Mouse (Mus musculus): ENCODE data around the gene Nap1l4. TPM values are rescaled to one million over a fixed set of nuclear protein-coding genes. Genes with fewer than 3 reads are reported as not detected.
A peak's percentile ranks its signal among the peaks of the same experiment; 100 is the strongest.
"Not testable (repeated sequence)": the region's sequence is repeated elsewhere in the genome, so short reads cannot be mapped to it uniquely, and the experiment has no call there.

The Nap1l4 gene
- polyA plus RNA-seq, 1 experiment = 5.7 TPM

DNA sequence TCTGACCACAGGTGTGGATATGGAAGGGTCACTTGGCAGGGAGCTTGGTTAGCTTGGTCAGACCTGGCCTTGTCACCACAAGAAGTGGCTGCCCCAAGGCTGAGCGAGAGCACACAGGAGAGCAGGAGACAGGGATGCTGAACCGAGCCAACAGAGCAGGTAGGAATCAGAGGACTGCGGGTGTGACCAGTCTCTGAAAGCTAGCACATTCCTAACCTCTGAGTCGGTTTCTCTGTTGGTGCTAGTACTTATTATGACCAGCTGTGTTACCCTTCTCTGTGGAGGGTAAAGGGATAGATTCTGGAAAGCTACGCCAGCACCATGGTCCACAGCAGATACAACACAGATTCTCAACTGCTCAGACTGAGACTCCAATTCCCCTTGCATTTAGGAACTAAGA is 14.9 kb upstream of the Nap1l4 start:
- Histone ChIP-seq H3K36me3 (ENCODE audit: control insufficient read depth) (peaks cover 100% of the 10 kb centered on the region), H3K4me3 (replicated peaks) (no peak overlapping the region), H3K4me1 (ENCODE audit: control insufficient read depth) (peaks cover 44% of the 10 kb centered on the region), H3K9me3 (ENCODE audit: control insufficient read depth, low read length) (no peaks in the 10 kb centered on the region), H3K27me3 (ENCODE audit: control insufficient read depth) (no peaks in the 10 kb centered on the region)
- TF ChIP-seq TAL1 (IDR thresholded peaks at IDR 0.05; ENCODE audit: low read length) (no peak), GATA1 (IDR thresholded peaks at IDR 0.05; ENCODE audit: low read length) (no peak)

DNA sequence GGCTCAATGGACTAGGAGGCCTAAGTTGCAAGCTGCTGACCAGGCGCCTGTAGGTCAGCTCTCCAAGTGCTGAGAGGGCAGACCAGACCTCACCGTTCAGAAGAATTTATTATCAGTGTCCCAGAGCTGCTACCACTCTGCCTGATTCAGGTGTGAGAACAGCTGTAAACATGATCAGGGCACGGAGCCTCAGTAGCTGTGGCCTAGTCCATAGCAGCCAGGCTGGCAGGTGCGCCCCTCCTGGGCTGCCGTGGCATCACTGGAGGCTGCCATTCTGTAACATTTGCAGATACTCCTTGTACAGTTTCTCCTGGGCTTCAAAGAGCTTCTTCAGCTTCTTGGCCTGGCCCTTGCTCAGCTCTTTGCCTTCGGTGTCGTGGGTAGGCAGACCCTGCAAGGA is 8.7 kb upstream of the Nap1l4 start:
- TF ChIP-seq GATA1 (IDR thresholded peaks at IDR 0.05; ENCODE audit: low read length) (no peak), TAL1 (IDR thresholded peaks at IDR 0.05; ENCODE audit: low read length) (no peak)
- H3K36me3 ChIP-seq (ENCODE audit: control insufficient read depth) = peaks cover 99% of the 10 kb centered on the region
- H3K27me3 ChIP-seq (ENCODE audit: control insufficient read depth) = no peaks in the 10 kb centered on the region
- H3K4me1 ChIP-seq (ENCODE audit: control insufficient read depth) = peaks cover 12% of the 10 kb centered on the region
- no peak overlapping the region for H3K4me3 ChIP-seq (replicated peaks)
- H3K9me3 ChIP-seq (ENCODE audit: control insufficient read depth, low read length) = no peaks in the 10 kb centered on the region

DNA sequence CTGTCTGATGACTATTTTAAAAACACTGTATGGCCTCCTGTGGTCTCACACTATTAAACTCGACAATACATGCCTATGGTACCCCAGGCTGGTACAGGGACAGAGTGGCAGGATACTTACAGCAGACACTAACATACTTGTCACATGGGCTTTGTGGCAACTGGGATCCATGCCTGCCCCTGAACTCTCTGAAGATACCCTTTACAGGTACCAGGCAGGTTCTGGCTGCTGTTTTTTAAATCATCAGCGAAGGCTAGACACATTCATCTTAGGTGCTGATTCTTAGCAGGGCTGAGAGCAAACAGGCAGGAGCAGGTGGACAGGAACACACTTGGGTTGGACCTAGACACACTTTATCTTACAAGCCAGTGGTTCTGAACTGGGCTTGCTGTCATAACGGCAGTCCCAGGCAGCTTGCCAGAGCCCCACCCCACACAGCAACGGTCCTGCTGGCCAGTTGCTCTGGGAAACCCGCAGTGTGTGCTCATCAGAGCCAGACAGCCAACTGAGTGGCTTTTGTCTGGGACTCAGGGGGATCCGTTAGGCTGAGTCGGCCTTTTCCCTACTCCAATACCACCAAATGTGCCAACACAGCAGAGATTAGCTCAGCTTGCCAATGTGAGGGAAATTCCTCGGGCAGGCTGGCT is 8.2 kb upstream of the Nap1l4 start:
- H3K4me1 ChIP-seq (ENCODE audit: control insufficient read depth) = peaks cover 12% of the 10 kb centered on the region
- H3K4me3 ChIP-seq (replicated peaks) = no peak overlapping the region
- H3K36me3 ChIP-seq (ENCODE audit: control insufficient read depth) = peaks cover 96% of the 10 kb centered on the region
- no peaks in the 10 kb centered on the region for H3K9me3 ChIP-seq (ENCODE audit: control insufficient read depth, low read length)
- no peak for TF ChIP-seq TAL1 (IDR thresholded peaks at IDR 0.05; ENCODE audit: low read length)
- no peak for TF ChIP-seq GATA1 (IDR thresholded peaks at IDR 0.05; ENCODE audit: low read length)
- H3K27me3 ChIP-seq (ENCODE audit: control insufficient read depth) = no peaks in the 10 kb centered on the region

DNA sequence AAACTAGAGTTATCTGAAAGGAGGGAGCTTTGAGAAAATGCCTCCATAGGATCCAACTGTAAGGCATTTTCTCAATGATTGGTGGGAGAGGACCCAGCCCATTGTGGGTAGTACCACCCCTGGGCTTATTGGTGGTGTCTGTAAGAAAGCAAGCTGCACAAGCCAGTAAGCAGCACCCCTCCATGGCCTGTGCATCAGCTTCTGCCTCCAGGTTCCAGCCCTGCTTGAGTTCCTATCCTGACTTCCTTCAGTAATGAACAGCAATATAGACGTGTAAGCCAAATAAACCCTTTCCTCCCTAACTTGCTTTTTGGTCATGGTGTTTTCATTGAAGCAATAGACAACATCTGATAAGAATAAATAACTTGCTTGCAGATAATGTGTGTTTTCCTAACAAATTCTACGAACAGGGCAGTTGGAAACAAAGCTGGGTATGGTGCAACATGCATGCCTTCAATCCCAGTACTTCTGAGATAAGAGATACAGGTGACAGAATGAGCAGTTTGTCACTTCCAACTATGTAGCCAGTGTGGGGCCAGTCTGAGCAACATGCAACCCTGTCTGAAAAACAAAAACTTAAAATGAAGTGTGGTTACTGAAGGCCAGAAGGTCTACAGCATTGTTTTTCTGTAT is 798 bp upstream of the Nap1l4 start:
- H3K36me3 ChIP-seq (ENCODE audit: control insufficient read depth) = peaks cover 49% of the 10 kb centered on the region
- peak overlapping the region; percentile 99 for H3K4me3 ChIP-seq (replicated peaks)
- H3K4me1 ChIP-seq (ENCODE audit: control insufficient read depth) = peaks cover 30% of the 10 kb centered on the region
- H3K27me3 ChIP-seq (ENCODE audit: control insufficient read depth) = no peaks in the 10 kb centered on the region
- TF ChIP-seq TAL1 (IDR thresholded peaks at IDR 0.05; ENCODE audit: low read length) = no peak
- no peak for TF ChIP-seq GATA1 (IDR thresholded peaks at IDR 0.05; ENCODE audit: low read length)
- no peaks in the 10 kb centered on the region for H3K9me3 ChIP-seq (ENCODE audit: control insufficient read depth, low read length)

DNA sequence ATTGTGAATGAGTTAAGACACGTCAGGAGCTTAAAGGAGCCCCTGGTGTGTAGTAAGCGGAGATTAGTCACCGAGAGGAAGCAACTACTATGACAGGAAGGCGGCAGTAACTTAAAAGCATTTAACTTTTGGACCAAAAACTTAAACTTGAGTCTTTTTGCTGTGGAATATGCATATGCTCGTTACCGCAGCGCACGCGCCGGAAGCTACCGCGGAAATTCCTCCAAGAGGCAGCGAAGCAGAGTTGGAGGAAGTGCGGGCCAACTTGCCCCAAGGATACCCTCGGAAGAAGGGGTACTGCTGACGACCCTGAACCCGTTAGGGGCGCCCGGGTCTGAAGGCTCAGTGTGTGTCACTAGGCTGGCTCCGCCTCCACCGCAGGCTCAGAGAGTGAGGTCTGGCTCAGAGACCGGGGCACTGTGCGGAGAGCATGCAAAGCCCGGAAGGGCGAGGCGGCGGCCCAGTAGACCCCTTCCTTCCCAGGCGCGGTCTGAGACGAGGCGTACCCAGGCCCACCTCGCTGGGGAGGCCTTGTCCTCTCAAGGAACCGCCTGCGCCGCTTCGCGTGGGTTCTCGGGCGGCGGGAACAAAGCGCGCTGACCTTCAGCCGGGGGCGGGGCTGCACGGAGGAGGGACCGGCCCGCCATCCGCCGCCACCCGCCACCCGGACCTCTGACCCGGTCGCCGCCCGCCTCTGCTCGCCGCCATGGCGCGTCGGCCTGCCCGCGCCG is 510 bp downstream of the Nap1l4 start:
- Histone ChIP-seq H3K4me3 (replicated peaks) (peak overlapping the region; percentile 99), H3K4me1 (ENCODE audit: control insufficient read depth) (peaks cover 40% of the 10 kb centered on the region), H3K27me3 (ENCODE audit: control insufficient read depth) (no peaks in the 10 kb centered on the region), H3K9me3 (ENCODE audit: control insufficient read depth, low read length) (no peaks in the 10 kb centered on the region), H3K36me3 (ENCODE audit: control insufficient read depth) (peaks cover 45% of the 10 kb centered on the region)
- TF ChIP-seq GATA1 (IDR thresholded peaks at IDR 0.05; ENCODE audit: low read length) = no peak
- no peak for TF ChIP-seq TAL1 (IDR thresholded peaks at IDR 0.05; ENCODE audit: low read length)

DNA sequence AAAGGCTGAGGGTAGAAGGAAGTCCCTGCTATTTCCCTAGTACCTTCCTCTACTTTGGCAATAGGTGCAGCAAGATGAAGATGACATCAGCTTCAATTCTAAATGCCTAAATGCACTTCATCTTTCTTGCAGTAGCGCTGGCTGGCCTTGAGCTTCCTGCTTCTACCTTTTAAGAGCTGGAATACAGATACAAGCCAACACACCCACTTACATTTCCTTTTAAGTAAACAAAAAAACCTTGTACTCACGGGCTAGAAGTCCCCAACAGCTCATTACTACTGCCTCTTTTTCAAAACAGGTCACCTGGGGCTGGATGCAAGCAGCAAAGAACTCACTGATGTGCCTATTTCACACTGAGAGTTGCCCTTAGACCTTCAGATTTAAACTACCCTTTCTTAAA is 2.4 kb downstream of the Nap1l4 start:
- Histone ChIP-seq H3K4me3 (replicated peaks) (no peak overlapping the region), H3K9me3 (ENCODE audit: control insufficient read depth, low read length) (no peaks in the 10 kb centered on the region), H3K27me3 (ENCODE audit: control insufficient read depth) (no peaks in the 10 kb centered on the region), H3K36me3 (ENCODE audit: control insufficient read depth) (peaks cover 44% of the 10 kb centered on the region), H3K4me1 (ENCODE audit: control insufficient read depth) (peaks cover 44% of the 10 kb centered on the region)
- no peak for TF ChIP-seq GATA1 (IDR thresholded peaks at IDR 0.05; ENCODE audit: low read length)
- no peak for TF ChIP-seq TAL1 (IDR thresholded peaks at IDR 0.05; ENCODE audit: low read length)

DNA sequence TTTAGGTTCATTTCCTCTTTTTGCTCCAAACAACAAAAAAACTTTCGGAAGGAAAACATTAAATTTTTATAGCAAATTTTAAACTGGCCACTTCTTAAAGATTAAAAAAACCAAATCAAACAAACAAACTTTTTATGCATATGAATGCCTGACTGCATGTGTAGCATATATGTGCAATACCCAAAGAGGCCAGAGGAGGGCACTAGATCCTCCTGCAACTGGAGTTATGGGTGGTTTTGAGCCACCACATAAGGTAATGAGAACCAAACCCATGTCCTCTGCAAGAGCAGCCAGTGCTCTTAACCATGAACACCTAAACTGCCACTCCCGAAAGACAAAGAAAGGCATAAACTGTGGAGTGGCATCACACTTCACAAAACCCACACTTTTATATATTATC is 4.5 kb downstream of the Nap1l4 start:
- Histone ChIP-seq H3K4me3 (replicated peaks) (no peak overlapping the region), H3K4me1 (ENCODE audit: control insufficient read depth) (peaks cover 45% of the 10 kb centered on the region), H3K27me3 (ENCODE audit: control insufficient read depth) (no peaks in the 10 kb centered on the region), H3K9me3 (ENCODE audit: control insufficient read depth, low read length) (no peaks in the 10 kb centered on the region), H3K36me3 (ENCODE audit: control insufficient read depth) (peaks cover 64% of the 10 kb centered on the region)
- TF ChIP-seq GATA1 (IDR thresholded peaks at IDR 0.05; ENCODE audit: low read length) (no peak), TAL1 (IDR thresholded peaks at IDR 0.05; ENCODE audit: low read length) (no peak)

DNA sequence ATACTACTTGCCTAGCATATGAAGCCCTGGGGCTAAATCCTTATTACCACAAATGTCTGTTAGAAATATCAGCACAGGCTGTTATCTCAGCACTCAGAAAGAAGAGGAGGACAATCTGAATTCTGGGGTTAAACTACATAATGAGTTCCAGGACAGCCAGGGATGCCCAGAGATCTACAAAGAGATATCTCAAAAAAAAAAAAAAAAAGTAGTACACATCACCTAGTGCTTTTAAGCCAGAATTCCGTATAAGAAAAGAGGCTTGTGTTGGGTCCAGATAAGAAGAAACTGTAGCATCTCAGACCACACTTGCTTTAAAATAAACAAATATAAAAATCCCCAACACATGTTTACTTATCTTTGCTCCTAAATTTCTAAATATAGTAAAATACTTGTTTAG is 10.2 kb downstream of the Nap1l4 start:
- TF ChIP-seq TAL1 (IDR thresholded peaks at IDR 0.05; ENCODE audit: low read length) (no peak), GATA1 (IDR thresholded peaks at IDR 0.05; ENCODE audit: low read length) (no peak)
- Histone ChIP-seq H3K4me1 (ENCODE audit: control insufficient read depth) (peaks cover 50% of the 10 kb centered on the region), H3K36me3 (ENCODE audit: control insufficient read depth) (peaks cover 93% of the 10 kb centered on the region), H3K4me3 (replicated peaks) (no peak overlapping the region), H3K9me3 (ENCODE audit: control insufficient read depth, low read length) (no peaks in the 10 kb centered on the region), H3K27me3 (ENCODE audit: control insufficient read depth) (no peaks in the 10 kb centered on the region)

DNA sequence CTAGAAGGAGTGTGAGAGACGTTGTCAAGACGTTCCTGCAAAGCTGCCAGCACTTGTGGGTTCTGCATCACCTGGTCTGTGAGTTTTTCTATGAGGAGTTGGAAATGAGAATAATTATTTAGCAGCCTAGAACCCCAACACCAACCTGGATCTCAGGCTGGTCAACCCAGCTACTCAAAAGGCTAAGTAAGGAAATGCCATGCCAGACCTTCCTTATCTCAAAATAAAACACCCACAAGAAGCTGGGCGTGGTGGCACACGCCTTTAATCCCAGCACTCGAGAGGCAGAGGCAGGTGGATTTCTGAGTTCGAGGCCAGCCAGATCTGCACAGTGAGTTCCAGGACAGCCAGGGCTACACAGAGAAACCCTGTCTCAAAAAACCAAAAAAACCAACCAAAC is 10.7 kb downstream of the Nap1l4 start:
- not testable (repeated sequence) for H3K9me3 ChIP-seq (ENCODE audit: control insufficient read depth, low read length); H3K27me3 ChIP-seq (ENCODE audit: control insufficient read depth); H3K4me3 ChIP-seq (replicated peaks)
- Histone ChIP-seq H3K4me1 (ENCODE audit: control insufficient read depth) (peaks cover 51% of the 10 kb centered on the region), H3K36me3 (ENCODE audit: control insufficient read depth) (peaks cover 94% of the 10 kb centered on the region)
